Mouse (Mus musculus) forebrain, postnatal 0 days (tissue): ENCODE results near the gene 1700023F06Rik. TPM values are rescaled to one million over a fixed set of nuclear protein-coding genes. Genes with fewer than 3 reads are reported as not detected.
A peak's percentile ranks its signal among the peaks of the same experiment; 100 is the strongest.

Experiments
- ATAC-seq: fragments of 200-750 bp; cut with Nextera tagmentation; 2 replicates; pipeline ENCODE4 v1.8.0; 2017; ENCODE audit warnings: mild to moderate bottlenecking, moderate library complexity
- DNase-seq: peaks from one replicate; pipeline ENCODE4 v3.0.0-alpha.2; 2015
- H3K27ac ChIP-seq: fragments of 300-500 bp; sonication (generic); 2 replicates; pipeline ENCODE4 v1.5.1; 2014; ENCODE audit warnings: low read depth, mild to moderate bottlenecking, antibody characterized with exemption, low read length, moderate library complexity, mixed read lengths
- H3K27me3 ChIP-seq: fragments of 300-500 bp; sonication (generic); 2 replicates; pipeline ENCODE4 v1.6.1; 2014; ENCODE audit warnings: mild to moderate bottlenecking, low read length, mixed read lengths; ENCODE audit not compliant: insufficient read depth
- H3K36me3 ChIP-seq: fragments of 300-500 bp; sonication (generic); 2 replicates; pipeline ENCODE4 v1.6.1; 2014; ENCODE audit warnings: mild to moderate bottlenecking, moderate library complexity; ENCODE audit not compliant: insufficient read depth
- H3K4me1 ChIP-seq: fragments of 300-500 bp; sonication (generic); 2 replicates; pipeline ENCODE4 v1.6.1; 2014; ENCODE audit warnings: antibody characterized with exemption; ENCODE audit not compliant: insufficient read depth
- H3K4me2 ChIP-seq: fragments of 300-500 bp; sonication (generic); 2 replicates; pipeline ENCODE4 v1.6.1; 2014; ENCODE audit warnings: low read depth, mild to moderate bottlenecking, moderate library complexity
- H3K4me3 ChIP-seq: fragments of 300-500 bp; sonication (generic); 2 replicates; pipeline ENCODE4 v1.5.1; 2014; ENCODE audit warnings: low read depth, low read length, mixed read lengths
- H3K9ac ChIP-seq: fragments of 300-500 bp; sonication (generic); 2 replicates; pipeline ENCODE4 v1.6.1; 2014; ENCODE audit warnings: mild to moderate bottlenecking
- H3K9me3 ChIP-seq: fragments of 300-500 bp; sonication (generic); 2 replicates; pipeline ENCODE4 v1.6.1; 2016; ENCODE audit warnings: low read length
- CTCF ChIP-seq: sonication (generic); IDR thresholded peaks from 2 replicates; pipeline ENCODE4 v1.5.1; 2016; ENCODE audit warnings: antibody characterized with exemption, control low read depth, low read depth
- WGBS: fragments of 180-500 bp; shearing (Covaris S2); extraction: QIAGEN DNeasy Blood & Tissue Kit; methylation state at CpG from one replicate; pipeline ENCODE4 v1.1.7; 2014; 5-methylcytosine and 5-hydroxymethylcytosine counted together
- polyA plus RNA-seq: library from polyadenylated mRNA; unstranded; fragments of >200 nt; fragmentation: Nextera tagmentation; extraction: Ambion mirVana; gene quantifications from 2 replicates; pipeline ENCODE4 v1.2.1, GENCODE M21; 2015
- total RNA-seq: library from RNA; depleted of rRNA; stranded (reverse); fragments of >200 nt; gene quantifications from 2 replicates; pipeline ENCODE4 v1.2.3, GENCODE M21; 2014

Gene 1700023F06Rik
- total and polyA plus RNA-seq, 2 experiments from 2014 or later: 0.71 to 3.1 TPM

DNA sequence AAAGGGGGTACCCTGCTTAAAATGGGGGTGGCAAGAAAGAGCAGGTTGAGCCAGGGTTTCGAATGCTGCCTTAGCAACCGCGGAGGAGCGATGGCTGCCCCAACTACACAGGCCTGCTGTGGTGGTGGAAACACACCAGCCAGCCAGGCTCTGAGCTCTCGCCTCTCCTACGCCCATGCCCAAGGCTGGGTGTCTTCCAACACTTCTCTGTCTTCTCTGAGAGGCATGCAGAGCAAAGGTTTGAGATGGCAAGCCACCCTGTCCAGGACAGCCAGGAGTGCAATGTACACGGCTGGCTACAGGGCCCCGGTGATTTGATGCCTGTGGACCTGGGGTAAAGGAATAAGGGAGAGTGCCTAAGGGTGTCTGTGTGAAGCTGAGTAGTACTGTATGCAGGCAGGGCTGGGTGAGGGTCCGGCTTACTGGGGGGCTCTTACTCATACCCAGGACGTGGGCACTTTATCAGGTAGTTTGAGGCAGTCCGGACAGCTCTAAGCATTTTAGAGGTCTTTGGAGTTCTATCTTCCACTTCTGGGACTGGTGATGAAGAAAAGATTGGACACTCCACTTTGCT is 34.5 kb downstream of the 1700023F06Rik start:
- Histone ChIP-seq H3K4me2 (no peak overlapping the region), H3K27me3 (no peaks in the 10 kb centered on the region), H3K9me3 (no peaks in the 10 kb centered on the region), H3K4me3 (no peak overlapping the region), H3K27ac (no peak overlapping the region), H3K9ac (no peak overlapping the region), H3K36me3 (no peaks in the 10 kb centered on the region), H3K4me1 (0 out of 2 replicates have a peak, but pooled peaks cover 5% of the 10 kb centered on the region)
- no peak for DNase-seq
- 90% methylated on average over 11 of the region's 11 CpGs for WGBS
- ATAC-seq: no peak
- no peak for TF ChIP-seq CTCF

DNA sequence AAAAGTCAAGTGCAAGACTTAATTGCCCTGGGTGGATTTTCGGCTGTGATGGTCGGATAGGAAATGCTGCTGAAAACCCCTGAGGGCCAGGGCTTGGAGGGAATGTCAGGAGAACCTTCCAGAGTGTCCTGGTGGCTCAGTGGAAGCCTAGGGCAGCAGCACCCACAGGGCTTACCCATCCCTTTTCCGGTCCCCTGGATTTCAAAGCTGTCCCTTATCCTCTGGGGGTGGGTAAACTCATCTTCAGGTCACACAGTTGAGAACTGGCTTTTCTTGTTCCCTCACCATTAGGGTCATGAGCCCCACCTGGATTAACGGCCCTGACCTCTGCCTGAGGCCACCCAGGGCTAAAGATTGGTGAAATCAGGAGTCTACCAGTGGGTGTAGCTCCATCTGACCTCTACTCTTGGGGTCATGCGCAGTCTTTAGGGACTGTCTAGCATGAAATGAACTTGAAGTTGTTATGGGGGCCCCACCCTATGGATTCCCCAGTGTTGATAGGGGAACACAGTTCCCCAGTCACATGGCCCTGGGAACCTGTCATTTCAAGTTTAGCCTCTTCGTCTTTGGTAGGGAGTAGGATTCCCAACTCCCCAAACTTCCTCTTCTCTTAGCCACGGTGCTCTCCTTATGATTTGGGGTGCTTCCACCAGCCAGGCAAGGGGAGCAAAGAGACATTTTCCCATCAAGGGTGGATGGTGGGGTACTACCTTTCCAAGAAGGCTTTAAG is 35.2 kb downstream of the 1700023F06Rik start:
- no peak for DNase-seq
- H3K4me3 ChIP-seq: no peak overlapping the region
- TF ChIP-seq CTCF: no peak
- H3K27ac ChIP-seq: no peak overlapping the region
- WGBS: 88% methylated on average over 7 of the region's 7 CpGs
- no peaks in the 10 kb centered on the region for H3K36me3 ChIP-seq
- H3K4me2 ChIP-seq: no peak overlapping the region
- 0 out of 2 replicates have a peak, but pooled peaks cover 5% of the 10 kb centered on the region for H3K4me1 ChIP-seq
- H3K9ac ChIP-seq: no peak overlapping the region
- no peaks in the 10 kb centered on the region for H3K9me3 ChIP-seq
- no peaks in the 10 kb centered on the region for H3K27me3 ChIP-seq
- no peak for ATAC-seq

DNA sequence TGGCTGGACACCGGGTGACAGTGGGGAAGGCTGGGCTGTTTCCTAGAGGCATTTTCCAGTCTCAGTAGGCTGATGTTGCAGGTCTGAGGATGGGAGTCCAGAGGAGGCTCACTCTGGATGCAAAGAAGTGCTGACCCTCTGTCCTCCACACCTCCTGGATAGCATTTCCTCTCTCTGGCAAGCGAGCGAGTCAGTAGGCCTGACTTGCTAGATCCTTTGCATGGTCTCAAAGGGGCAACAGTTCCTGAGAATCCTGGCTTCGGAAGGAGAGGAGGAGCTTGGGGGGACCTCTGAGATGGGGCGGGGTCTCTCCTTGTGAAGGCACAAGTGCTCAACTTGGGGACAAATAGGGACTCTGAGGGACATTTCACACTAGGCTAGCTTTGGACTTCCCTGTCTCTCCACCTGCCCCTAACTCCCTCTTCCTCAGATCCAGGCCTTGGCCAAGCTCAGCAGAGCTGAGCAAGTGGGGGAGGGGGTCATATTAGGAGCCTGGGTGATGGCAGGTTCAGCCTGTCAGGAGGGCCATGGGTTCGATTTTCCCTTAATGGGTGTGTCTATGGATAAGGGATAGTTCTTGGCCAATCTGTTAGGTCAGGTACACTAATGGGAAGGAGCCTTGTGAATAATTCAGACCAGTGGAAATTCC is 35.8 kb downstream of the 1700023F06Rik start:
- Histone ChIP-seq H3K27me3 (no peaks in the 10 kb centered on the region), H3K4me1 (0 out of 2 replicates have a peak, but pooled peaks cover 5% of the 10 kb centered on the region), H3K4me2 (peak overlapping the region; percentile 85), H3K27ac (no peak overlapping the region), H3K36me3 (no peaks in the 10 kb centered on the region), H3K9me3 (no peaks in the 10 kb centered on the region), H3K9ac (no peak overlapping the region), H3K4me3 (peak overlapping the region; percentile 2; the same call in 1 of the 2 replicates)
- ATAC-seq (no peak), DNase-seq (no peak)
- WGBS: 64% methylated on average over 6 of the region's 6 CpGs
- TF ChIP-seq CTCF: no peak

DNA sequence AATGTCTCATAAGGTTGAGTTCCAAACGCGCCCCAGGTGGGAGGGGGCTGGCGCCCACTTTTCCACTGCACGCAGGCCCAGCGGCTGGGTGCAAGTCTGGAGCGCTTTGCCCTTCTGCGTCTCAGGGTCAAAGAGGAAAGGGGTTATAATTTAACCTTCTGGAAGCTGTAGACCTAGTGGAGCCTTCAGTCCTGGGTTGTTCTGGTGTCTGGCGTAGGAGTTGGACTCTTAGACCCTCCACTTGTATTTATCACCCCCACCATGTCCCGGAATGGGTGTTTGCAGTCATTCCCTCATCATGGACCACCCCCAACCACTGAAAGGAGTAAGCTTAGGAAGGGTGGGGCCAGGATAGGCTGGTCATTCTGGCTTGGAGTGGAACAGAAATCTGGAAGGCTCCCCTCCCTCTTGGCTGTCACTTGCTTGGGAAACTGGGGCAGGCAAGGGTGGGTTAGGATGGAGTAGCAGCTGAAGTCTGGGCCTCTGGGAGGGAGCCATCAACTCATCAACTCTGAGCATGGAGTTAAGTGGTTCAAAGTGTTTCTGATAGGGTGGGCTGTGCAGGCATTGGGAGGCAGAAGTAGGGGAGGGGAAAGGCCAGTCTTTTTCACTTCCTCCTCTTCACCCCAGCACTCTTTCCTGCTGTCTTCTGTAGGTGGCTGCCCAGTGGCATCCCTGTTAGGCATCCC is 36.5 kb downstream of the 1700023F06Rik start:
- Histone ChIP-seq H3K27me3 (no peaks in the 10 kb centered on the region), H3K27ac (no peak overlapping the region), H3K4me3 (peak overlapping the region; percentile 75), H3K9me3 (no peaks in the 10 kb centered on the region), H3K4me1 (0 out of 2 replicates have a peak, but pooled peaks cover 5% of the 10 kb centered on the region), H3K4me2 (peak overlapping the region; percentile 85), H3K36me3 (no peaks in the 10 kb centered on the region), H3K9ac (no peak overlapping the region)
- DNase-seq (no peak), ATAC-seq (no peak)
- no peak for TF ChIP-seq CTCF
- 51% methylated on average over 9 of the region's 9 CpGs for WGBS

DNA sequence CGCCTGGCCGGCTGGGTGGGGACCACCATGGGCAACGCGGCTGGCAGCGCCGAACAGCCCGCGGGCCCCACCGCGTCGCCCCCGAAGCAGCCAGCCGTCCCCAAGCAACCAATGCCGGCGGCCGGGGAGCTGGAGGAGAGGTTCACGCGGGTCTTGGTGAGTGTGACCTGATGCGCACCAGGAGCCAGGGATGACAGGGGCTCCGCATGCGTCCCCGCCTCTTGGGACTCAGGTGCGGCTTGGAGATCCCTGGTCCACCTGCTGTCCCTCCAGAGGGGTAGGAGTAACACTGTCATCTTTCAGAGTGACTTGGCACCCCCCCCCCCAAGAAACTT is 37.1 kb downstream of the 1700023F06Rik start:
- no peak overlapping the region for H3K27ac ChIP-seq
- DNase-seq: no peak
- ATAC-seq: peak; percentile 12; the same call in 1 of the 2 replicates
- peak overlapping the region; percentile 64 for H3K9ac ChIP-seq
- H3K27me3 ChIP-seq: no peaks in the 10 kb centered on the region
- 0 out of 2 replicates have a peak, but pooled peaks cover 5% of the 10 kb centered on the region for H3K4me1 ChIP-seq
- H3K36me3 ChIP-seq: no peaks in the 10 kb centered on the region
- peak overlapping the region; percentile 75 for H3K4me3 ChIP-seq
- no peaks in the 10 kb centered on the region for H3K9me3 ChIP-seq
- no peak for TF ChIP-seq CTCF
- WGBS: 3% methylated on average over 23 of the region's 23 CpGs
- peak overlapping the region; percentile 85 for H3K4me2 ChIP-seq

DNA sequence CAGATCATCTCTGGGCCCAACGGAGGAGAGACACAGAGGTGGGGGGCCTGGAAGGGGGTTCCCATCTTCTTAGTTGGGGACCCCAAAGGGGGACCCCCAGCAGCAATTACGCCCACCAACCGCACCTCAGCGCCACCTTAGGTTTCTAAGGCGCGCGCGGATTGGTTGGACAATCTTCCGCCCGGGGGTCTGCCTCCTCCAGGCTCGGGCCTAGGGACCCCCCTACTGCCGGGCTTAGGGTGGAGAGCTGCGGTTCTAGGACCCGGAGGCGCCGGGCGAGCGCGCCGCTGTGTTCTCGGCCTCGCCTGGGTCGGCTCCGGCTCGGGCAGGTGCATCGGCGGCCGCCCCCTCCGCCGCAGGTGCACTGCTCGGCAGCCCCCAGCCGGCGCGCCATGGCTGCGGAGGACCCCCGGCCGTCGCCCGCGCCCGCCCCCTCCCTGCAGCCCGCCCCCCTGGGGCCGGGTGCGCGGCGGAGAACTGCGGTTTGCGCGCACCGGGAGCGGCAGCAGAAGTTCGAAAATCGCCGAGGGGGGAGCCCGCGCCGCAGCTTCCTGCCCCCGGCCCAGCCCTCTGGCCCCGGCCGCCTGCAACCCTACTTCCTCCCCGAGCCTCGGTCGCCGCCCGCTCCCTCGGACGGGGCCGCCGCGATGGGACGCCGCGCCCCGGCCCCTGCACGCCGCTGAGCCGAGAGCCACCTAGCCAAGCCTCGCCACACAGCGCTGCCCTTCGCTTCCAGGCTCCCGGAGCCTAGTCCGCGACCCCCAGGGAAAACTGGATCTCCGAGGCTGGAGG is 37.7 kb downstream of the 1700023F06Rik start, which contains the start of gene Fmnl1:
Fmnl1 (plus strand) TSS at position 614 of the 792 bp plus-strand sequence.
- Histone ChIP-seq H3K36me3 (no peaks in the 10 kb centered on the region), H3K4me1 (0 out of 2 replicates have a peak, but pooled peaks cover 5% of the 10 kb centered on the region), H3K4me3 (peak within 1 kb of the TSS; percentile 75), H3K9me3 (no peaks in the 10 kb centered on the region), H3K9ac (peak within 1 kb of the TSS; percentile 64), H3K4me2 (peak within 1 kb of the TSS; percentile 85), H3K27ac (no peak within 1 kb of the TSS), H3K27me3 (no peaks in the 10 kb centered on the region)
- ATAC-seq: peak; percentile 86
- TF ChIP-seq CTCF: no peak
- peak; percentile 82 for DNase-seq
- WGBS: 2% methylated on average over 62 of the region's 84 CpGs
